Mouse (Mus musculus) hindbrain, embryonic 12.5 days (tissue): Measurements from ENCODE around the gene Rab3c. TPM values are rescaled to one million over a fixed set of nuclear protein-coding genes. Genes with fewer than 3 reads are reported as not detected.
A peak's percentile ranks its signal among the peaks of the same experiment; 100 is the strongest.

Experiments
- ATAC-seq: fragments of 200-750 bp; cut with Nextera tagmentation; 2 replicates; pipeline ENCODE4 v1.8.0; 2017; ENCODE audit warnings: moderate TSS enrichment; ENCODE audit not compliant: low FRiP score
- H3K27ac ChIP-seq: fragments of 300-500 bp; sonication (generic); 2 replicates; pipeline ENCODE4 v1.5.1; 2016; ENCODE audit warnings: mild to moderate bottlenecking
- H3K27me3 ChIP-seq: fragments of 300-500 bp; sonication (generic); 2 replicates; pipeline ENCODE4 v1.6.1; 2016; ENCODE audit warnings: mild to moderate bottlenecking
- H3K36me3 ChIP-seq: fragments of 300-500 bp; sonication (generic); 2 replicates; pipeline ENCODE4 v1.6.1; 2016; ENCODE audit warnings: mild to moderate bottlenecking
- H3K4me1 ChIP-seq: fragments of 300-500 bp; sonication (generic); 2 replicates; pipeline ENCODE4 v1.6.1; 2016
- H3K4me2 ChIP-seq: fragments of 300-500 bp; sonication (generic); replicated peaks from 2 replicates; pipeline ENCODE4 v1.6.1; 2016; ENCODE audit warnings: mild to moderate bottlenecking
- H3K4me3 ChIP-seq: fragments of 300-500 bp; sonication (generic); 2 replicates; pipeline ENCODE4 v1.5.1; 2016; ENCODE audit warnings: mild to moderate bottlenecking
- H3K9ac ChIP-seq: fragments of 300-500 bp; sonication (generic); 2 replicates; pipeline ENCODE4 v1.6.1; 2016; ENCODE audit warnings: mild to moderate bottlenecking, moderate library complexity
- H3K9me3 ChIP-seq: fragments of 300-500 bp; sonication (generic); replicated peaks from 2 replicates; pipeline ENCODE4 v1.6.1; 2016; ENCODE audit warnings: mild to moderate bottlenecking
- WGBS: fragments of 180-500 bp; shearing (Covaris S2); methylation state at CpG from one replicate; pipeline ENCODE4 v1.1.7; 2016; 5-methylcytosine and 5-hydroxymethylcytosine counted together
- polyA plus RNA-seq: library from polyadenylated mRNA; unstranded; fragments of >200 nt; fragmentation: Nextera tagmentation; extraction: Ambion mirVana; gene quantifications from 2 replicates; pipeline ENCODE4 v1.2.1, GENCODE M21; 2016

The Rab3c gene
- 86.8 and 90.8 TPM in 2 replicates for polyA plus RNA-seq

GRCm38 (mm10) chr13:110280563-110281144 is at the start of gene Rab3c:
Rab3c (minus strand) TSS chr13:110280996.
- peak within 1 kb of the TSS; percentile 49 for H3K4me3 ChIP-seq
- H3K4me1 ChIP-seq, result 0 out of 2 replicates have a peak, but pooled peaks cover 6% of the 10 kb centered on the region
- no peaks in the 10 kb centered on the region for H3K27me3 ChIP-seq
- no peaks in the 10 kb centered on the region for H3K9me3 ChIP-seq
- no peaks in the 10 kb centered on the region for H3K36me3 ChIP-seq
- peak; percentile 56 for ATAC-seq
- H3K27ac ChIP-seq, result peak within 1 kb of the TSS; percentile 90
- peak within 1 kb of the TSS; percentile 73 for H3K4me2 ChIP-seq
- WGBS, result 0% methylated on average over 20 of the region's 20 CpGs
- peak within 1 kb of the TSS; percentile 57 for H3K9ac ChIP-seq

DNA sequence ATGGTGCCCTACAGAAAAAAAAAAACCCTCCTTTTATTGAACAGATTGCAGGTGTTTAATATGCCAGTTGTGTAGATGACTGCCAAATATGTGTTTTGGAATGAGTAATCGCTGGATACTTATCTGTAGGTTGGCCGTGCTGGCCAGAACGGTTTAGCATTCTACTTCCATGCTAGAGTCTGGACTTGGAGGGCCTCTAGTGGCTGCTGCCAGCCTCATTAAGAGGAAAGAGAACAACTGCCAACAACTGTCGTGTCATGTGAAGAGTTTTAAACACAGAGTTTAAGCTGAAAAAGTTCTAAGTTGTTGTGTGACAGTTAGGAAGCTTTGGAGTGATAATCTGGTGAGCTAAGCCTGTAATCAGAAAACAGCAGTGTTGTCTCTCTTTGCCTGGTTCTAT is 38.0 kb upstream of the Rab3c start:
- no peak overlapping the region for H3K9ac ChIP-seq
- H3K4me3 ChIP-seq, result no peak overlapping the region
- no peak overlapping the region for H3K27ac ChIP-seq
- H3K27me3 ChIP-seq, result no peaks in the 10 kb centered on the region
- ATAC-seq, result no peak
- H3K4me2 ChIP-seq, result no peak overlapping the region
- no peaks in the 10 kb centered on the region for H3K36me3 ChIP-seq
- H3K9me3 ChIP-seq, result no peaks in the 10 kb centered on the region
- WGBS, result 80% methylated on average over 4 of the region's 4 CpGs
- H3K4me1 ChIP-seq, result no peaks in the 10 kb centered on the region

DNA sequence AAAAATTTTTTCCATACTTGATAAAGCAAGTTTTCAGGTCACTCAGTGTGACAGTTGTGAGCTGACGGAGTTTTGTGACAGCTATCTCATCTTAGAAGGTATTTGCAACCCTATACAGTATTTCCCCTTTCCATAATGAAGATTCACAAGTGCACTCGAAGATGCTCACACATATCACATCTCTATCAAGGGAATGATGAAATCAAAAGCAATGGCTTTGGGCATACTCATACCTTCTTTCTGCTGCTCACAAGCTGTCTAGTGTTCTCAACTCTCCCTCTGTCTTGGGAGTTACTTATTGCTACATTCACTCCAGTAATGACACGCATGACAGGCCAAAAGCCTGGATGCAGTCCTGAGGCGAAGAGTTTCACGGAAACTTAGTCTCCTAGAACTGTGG is 26.4 kb upstream of the Rab3c start:
- H3K27me3 ChIP-seq, result no peaks in the 10 kb centered on the region
- 88% methylated on average over 5 of the region's 5 CpGs for WGBS
- H3K36me3 ChIP-seq, result no peaks in the 10 kb centered on the region
- no peak overlapping the region for H3K4me3 ChIP-seq
- H3K4me2 ChIP-seq, result no peak overlapping the region
- no peaks in the 10 kb centered on the region for H3K9me3 ChIP-seq
- no peak overlapping the region for H3K27ac ChIP-seq
- H3K9ac ChIP-seq, result no peak overlapping the region
- no peaks in the 10 kb centered on the region for H3K4me1 ChIP-seq
- ATAC-seq, result no peak

- WGBS, result 63% methylated on average over 4 of the region's 4 CpGs
These were observed 16.3 kb upstream of the Rab3c start for GRCm38 (mm10) chr13:110297112-110297511.

GRCm38 (mm10) chr13:110288499-110288898 is 7.7 kb upstream of the Rab3c start:
- Histone ChIP-seq H3K4me3 (no peak overlapping the region), H3K9ac (no peak overlapping the region), H3K27ac (no peak overlapping the region), H3K27me3 (no peaks in the 10 kb centered on the region), H3K36me3 (no peaks in the 10 kb centered on the region), H3K4me1 (no peaks in the 10 kb centered on the region), H3K9me3 (no peaks in the 10 kb centered on the region), H3K4me2 (no peak overlapping the region)
- 83% methylated on average over 3 of the region's 3 CpGs for WGBS
- ATAC-seq, result no peak

More at GRCm38 (mm10) chr13:110297112-110297511, 16.3 kb upstream of the Rab3c start:
- no peak overlapping the region for H3K27ac ChIP-seq
- H3K27me3 ChIP-seq, result no peaks in the 10 kb centered on the region
- no peak overlapping the region for H3K9ac ChIP-seq
- H3K4me1 ChIP-seq, result no peaks in the 10 kb centered on the region
- no peak for ATAC-seq
- no peaks in the 10 kb centered on the region for H3K36me3 ChIP-seq
- no peak overlapping the region for H3K4me2 ChIP-seq
- H3K9me3 ChIP-seq, result no peaks in the 10 kb centered on the region
- H3K4me3 ChIP-seq, result no peak overlapping the region

- Histone ChIP-seq H3K9me3 (no peaks in the 10 kb centered on the region), H3K4me3 (no peak overlapping the region), H3K36me3 (no peaks in the 10 kb centered on the region), H3K27ac (no peak overlapping the region), H3K27me3 (no peaks in the 10 kb centered on the region), H3K4me2 (no peak overlapping the region), H3K4me1 (0 out of 2 replicates have a peak, but pooled peaks cover 6% of the 10 kb centered on the region), H3K9ac (no peak overlapping the region)
- WGBS, result 76% methylated on average over 4 of the region's 4 CpGs
- no peak for ATAC-seq
These were observed 3.0 kb upstream of the Rab3c start for GRCm38 (mm10) chr13:110283781-110284180.

GRCm38 (mm10) chr13:110280028-110280562 is 701 bp downstream of the Rab3c start:
- Histone ChIP-seq H3K27ac (peak overlapping the region; percentile 90), H3K4me2 (peak overlapping the region; percentile 73), H3K36me3 (no peaks in the 10 kb centered on the region), H3K4me1 (0 out of 2 replicates have a peak, but pooled peaks cover 6% of the 10 kb centered on the region), H3K9me3 (no peaks in the 10 kb centered on the region), H3K4me3 (peak overlapping the region; percentile 49), H3K27me3 (no peaks in the 10 kb centered on the region), H3K9ac (peak overlapping the region; percentile 57)
- under 1% methylated on average over 24 of the region's 24 CpGs for whole genome bisulfite sequencing
- peak; percentile 98 for ATAC-seq

- peak overlapping the region; percentile 73 for H3K4me2 ChIP-seq
- H3K27ac ChIP-seq, result peak overlapping the region; percentile 90
- peak overlapping the region; percentile 57 for H3K9ac ChIP-seq
- H3K4me1 ChIP-seq, result 0 out of 2 replicates have a peak, but pooled peaks cover 6% of the 10 kb centered on the region
- H3K9me3 ChIP-seq, result no peaks in the 10 kb centered on the region
- no peaks in the 10 kb centered on the region for H3K27me3 ChIP-seq
- ATAC-seq, result 0 out of 2 replicates have a peak, but pooled peaks have one; percentile 3
- H3K36me3 ChIP-seq, result no peaks in the 10 kb centered on the region
- H3K4me3 ChIP-seq, result peak overlapping the region; percentile 49
- 52% methylated on average over 9 of the region's 9 CpGs for WGBS
These were observed 1.6 kb downstream of the Rab3c start for GRCm38 (mm10) chr13:110278976-110279736.

DNA sequence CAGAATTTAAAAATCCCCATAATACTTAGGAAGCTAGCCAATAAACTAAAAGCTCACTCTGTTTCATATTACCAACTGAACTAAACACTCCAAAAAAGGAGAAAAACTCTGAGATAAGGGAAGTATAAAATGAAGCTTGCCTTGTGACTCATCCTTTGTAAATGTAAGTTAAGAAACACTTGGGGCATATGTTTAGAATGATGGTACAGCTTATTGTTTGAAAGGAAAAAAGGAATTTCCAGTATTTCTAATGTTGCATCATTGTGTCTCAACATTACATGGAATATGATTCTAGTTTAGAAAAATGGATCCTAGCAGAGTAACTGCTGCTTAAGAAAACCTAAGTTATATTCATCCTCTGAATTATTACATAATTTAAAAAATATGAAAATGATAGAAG is 3.1 kb downstream of the Rab3c start:
- Histone ChIP-seq H3K4me3 (no peak overlapping the region), H3K9ac (no peak overlapping the region), H3K9me3 (no peaks in the 10 kb centered on the region), H3K27me3 (no peaks in the 10 kb centered on the region), H3K36me3 (no peaks in the 10 kb centered on the region), H3K4me2 (peak overlapping the region; percentile 34), H3K27ac (no peak overlapping the region), H3K4me1 (0 out of 2 replicates have a peak, but pooled peaks cover 6% of the 10 kb centered on the region)
- ATAC-seq, result no peak

DNA sequence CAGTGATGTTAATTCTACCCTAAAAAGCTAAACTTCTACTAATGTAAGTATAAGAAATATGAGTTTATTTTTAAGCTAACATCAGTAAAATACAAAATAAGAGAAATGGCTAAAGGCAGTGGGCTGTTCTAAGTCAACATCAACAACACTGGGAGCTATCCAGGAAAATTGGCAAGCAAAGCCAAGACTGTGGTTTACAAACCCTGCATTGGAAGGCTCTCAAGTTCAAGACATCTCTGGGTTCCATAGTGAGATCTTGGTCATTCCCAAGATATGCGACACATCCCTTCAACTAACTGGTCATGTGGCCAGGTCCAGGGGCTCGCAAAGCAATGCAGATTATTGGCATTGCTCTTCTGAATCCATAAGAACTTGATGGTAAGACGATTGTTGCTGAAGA is 5.3 kb downstream of the Rab3c start:
- Histone ChIP-seq H3K27me3 (no peaks in the 10 kb centered on the region), H3K4me3 (no peak overlapping the region), H3K27ac (no peak overlapping the region), H3K9ac (no peak overlapping the region), H3K9me3 (no peaks in the 10 kb centered on the region), H3K4me2 (no peak overlapping the region), H3K36me3 (no peaks in the 10 kb centered on the region), H3K4me1 (no peaks in the 10 kb centered on the region)
- WGBS, result 90% methylated on average over 3 of the region's 3 CpGs
- ATAC-seq, result no peak

DNA sequence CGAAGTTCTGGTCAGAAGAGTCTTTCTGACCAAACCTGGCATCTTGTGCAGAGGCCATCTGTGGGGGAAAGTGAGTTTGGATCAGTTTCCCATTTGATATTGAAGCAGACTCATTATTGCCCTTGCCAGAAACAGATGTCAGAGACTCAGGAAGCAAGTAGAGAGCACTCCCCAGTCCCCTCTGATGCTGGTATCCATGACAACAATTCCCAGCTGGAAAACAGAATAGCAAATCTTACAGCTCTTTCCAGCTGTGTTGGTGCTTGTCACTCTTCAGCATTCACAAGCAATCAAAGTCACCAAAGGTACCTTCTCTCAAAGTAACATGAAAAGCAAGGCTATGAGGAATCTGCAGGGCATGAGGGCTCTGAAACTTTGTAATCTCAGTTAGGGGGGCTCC is 20.1 kb downstream of the Rab3c start:
- Histone ChIP-seq H3K4me1 (peaks cover 11% of the 10 kb centered on the region), H3K27me3 (no peaks in the 10 kb centered on the region), H3K9ac (no peak overlapping the region), H3K4me2 (no peak overlapping the region), H3K4me3 (no peak overlapping the region), H3K9me3 (no peaks in the 10 kb centered on the region), H3K36me3 (peaks cover 5% of the 10 kb centered on the region), H3K27ac (no peak overlapping the region)
- WGBS, result 77% methylated on average over 1 of the region's 1 CpGs
- no peak for ATAC-seq

- Histone ChIP-seq H3K9ac (no peak overlapping the region), H3K36me3 (peaks cover 6% of the 10 kb centered on the region; the same call in 1 of the 2 replicates), H3K27me3 (no peaks in the 10 kb centered on the region), H3K4me3 (no peak overlapping the region), H3K9me3 (no peaks in the 10 kb centered on the region), H3K4me2 (no peak overlapping the region), H3K4me1 (no peaks in the 10 kb centered on the region), H3K27ac (no peak overlapping the region)
- 92% methylated on average over 5 of the region's 5 CpGs for WGBS
- no peak for ATAC-seq
These were observed 29.3 kb downstream of the Rab3c start for GRCm38 (mm10) chr13:110251453-110251852.
